Mouse (Mus musculus) C2C12 (cell line): ENCODE measurements around the gene Tcf12.

Experiments used
- CTCF ChIP-seq: IDR thresholded peaks from one replicate; pipeline ENCODE4 v1.5.1; 2011; ENCODE audit not compliant: control insufficient read depth, insufficient read depth, insufficient read length
- MAX ChIP-seq: IDR thresholded peaks from one replicate; pipeline ENCODE4 v1.6.1; 2011; ENCODE audit warnings: mild to moderate bottlenecking, control low read depth

- TF ChIP-seq MAX: no peak
- no peak for TF ChIP-seq CTCF
Observed at GRCm38 (mm10) chr9:71799598-71799997, 312.1 kb downstream of the Tcf12 start.
